Mouse (Mus musculus) bone marrow, adult 2 months (tissue): ENCODE measurements around the gene Arhgap5.

Experiments used
- CTCF ChIP-seq: fragments of 200-500 bp; IDR thresholded peaks from 2 replicates; pipeline ENCODE4 v1.5.1; 2011; ENCODE audit warnings: low read length, control low read depth; ENCODE audit not compliant: control insufficient read depth, insufficient read depth
- POLR2A ChIP-seq: fragments of 200-500 bp; IDR thresholded peaks from 2 replicates; pipeline ENCODE4 v1.6.1; 2011; ENCODE audit warnings: low read depth, mild to moderate bottlenecking, control low read depth, low read length, borderline replicate concordance; ENCODE audit not compliant: control insufficient read depth

DNA sequence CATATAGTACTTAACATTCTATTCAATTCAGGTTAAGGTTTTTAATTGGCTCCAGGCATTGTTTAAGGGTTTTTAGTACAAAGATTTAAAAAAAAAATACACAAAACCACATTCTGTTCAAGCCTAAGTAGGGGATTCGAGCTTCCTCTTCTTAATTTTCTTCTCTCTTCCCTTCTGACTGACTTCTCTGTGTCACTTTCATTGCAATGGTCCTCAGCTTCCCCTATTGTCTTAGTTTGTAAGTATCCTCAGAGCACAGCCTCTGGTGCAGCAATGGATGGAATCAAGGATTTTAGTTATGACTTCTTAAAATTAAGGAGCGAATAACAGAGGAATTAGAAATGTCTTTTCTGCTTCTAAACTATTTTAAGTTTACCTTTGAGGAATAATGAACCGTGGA is 1.6 kb upstream of the Arhgap5 start:
- TF ChIP-seq POLR2A (no peak), CTCF (no peak)
